Mouse (Mus musculus) CD4-positive, CD25-positive, alpha-beta regulatory T cell (primary cell): ENCODE data around the gene Coro6. TPM values are rescaled to one million over a fixed set of nuclear protein-coding genes. Genes with fewer than 3 reads are reported as not detected.

ENCODE experiments used
- polyA plus RNA-seq: library from polyadenylated mRNA; unstranded; fragments of 100-300 nt; shearing (Covaris generic); gene quantifications from one replicate; pipeline ENCODE4 v1.2.1, GENCODE M21; 2017

The Coro6 gene
- polyA plus RNA-seq: not detected

DNA sequence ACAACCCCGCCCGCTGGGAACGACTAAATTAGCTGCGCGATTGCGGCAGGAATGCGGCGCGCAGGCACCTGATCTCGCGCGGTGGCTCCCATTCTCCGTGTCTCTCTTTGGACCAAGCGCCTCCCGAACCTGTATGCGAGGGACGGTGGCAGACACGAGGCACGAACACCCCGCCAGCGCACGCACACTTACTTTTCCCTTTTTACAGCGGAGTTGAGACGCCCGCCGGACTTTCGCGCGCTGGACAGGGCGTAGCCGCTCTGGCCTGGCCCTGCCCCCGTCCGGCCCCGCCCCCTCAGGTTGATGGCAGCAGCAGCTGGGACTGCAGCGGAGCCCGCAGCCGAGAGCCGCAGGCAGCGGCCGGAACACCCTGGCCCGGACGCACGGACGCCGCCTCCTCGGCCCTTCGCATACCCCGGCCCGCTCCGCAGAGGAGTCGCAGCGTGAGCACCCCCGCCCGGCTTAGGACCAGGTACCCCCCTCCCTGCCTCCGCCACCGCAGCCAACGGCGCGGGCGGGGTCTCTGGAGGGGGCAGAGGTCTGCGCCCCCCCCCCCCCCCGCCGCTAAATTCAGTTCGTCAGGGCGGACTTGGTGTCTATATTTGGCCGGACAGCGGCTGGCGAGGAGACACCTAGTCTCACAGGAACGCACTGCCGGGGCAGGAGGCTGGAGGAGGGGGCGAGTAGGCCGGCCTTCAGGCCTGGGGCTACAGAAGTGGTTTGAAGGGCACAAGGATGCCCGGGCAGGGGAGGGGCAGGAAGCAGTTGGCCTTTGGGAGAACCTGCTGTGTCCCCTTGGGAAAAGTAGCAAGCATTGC, at the start of gene Coro6:
Gene Coro6, plus strand, starts transcription at position 129 of the 818 bp plus-strand sequence.

GRCm38 (mm10) chr11:77489591-77490235, 27.5 kb downstream of the Coro6 start, which contains the start of gene Ankrd13b:
Gene Ankrd13b, minus strand, starts transcription at chr11:77489678.

GRCm38 (mm10) chr11:77493512-77494343, 31.5 kb downstream of the Coro6 start, which contains the start of gene Git1:
Gene Git1, plus strand, starts transcription at chr11:77493562.

GRCm38 (mm10) chr11:77514832-77515636, 52.8 kb downstream of the Coro6 start, which contains the start of gene Abhd15:
Gene Abhd15, plus strand, starts transcription at chr11:77515121.

DNA sequence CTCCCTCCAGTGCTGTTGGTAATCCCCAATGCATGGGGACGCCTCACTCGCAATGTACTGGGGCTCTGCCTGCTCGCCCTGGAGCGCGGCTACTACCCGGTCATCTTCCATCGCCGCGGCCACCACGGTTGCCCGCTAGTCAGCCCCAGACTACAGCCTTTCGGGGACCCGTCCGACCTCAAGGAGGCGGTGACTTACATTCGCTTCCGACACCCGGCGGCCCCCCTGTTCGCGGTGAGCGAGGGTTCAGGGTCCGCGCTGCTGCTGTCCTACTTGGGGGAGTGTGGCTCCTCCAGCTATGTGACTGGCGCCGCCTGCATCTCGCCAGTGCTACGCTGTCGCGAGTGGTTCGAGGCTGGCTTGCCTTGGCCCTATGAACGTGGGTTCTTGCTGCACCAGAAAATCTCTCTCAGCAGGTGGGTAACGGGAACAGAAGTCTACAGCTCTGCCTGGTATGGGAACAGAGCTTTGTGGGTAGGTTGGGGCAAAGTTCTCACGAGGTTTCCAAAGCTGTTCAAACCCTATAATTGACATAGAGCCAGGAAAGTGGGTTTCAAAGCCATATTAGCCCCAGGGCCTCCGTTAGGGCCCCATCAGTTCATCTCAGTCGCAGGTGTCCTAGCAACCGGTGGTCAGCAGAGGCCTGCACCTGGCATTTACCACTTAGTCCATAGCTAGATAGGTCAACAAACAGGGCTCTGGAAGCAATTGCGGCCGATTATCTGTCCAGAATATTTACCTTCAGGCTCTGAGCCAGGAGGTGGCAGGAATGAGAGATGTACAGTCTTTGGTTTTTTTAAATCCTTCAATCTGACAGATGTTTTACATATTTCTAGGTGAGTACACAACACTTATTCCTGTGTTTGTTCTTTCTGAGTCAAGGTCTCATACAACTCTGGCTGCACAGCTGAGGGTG, 53.7 kb downstream of the Coro6 start, which contains the start of gene Trp53i13:
Gene Trp53i13, minus strand, starts transcription at position 344 of the 916 bp plus-strand sequence.

GRCm38 (mm10) chr11:77519043-77519442, 56.8 kb downstream of the Coro6 start, which contains the start of gene Gm10392:
Gene Gm10392, minus strand, starts transcription at chr11:77519198.

Other genes starting within 250 kb of the Coro6 start
- 142 TPM for gene Ssh2, start 246.1 kb upstream of the Coro6 start, polyA plus RNA-seq
- gene Ankrd13b, start 27.3 kb downstream of the Coro6 start, polyA plus RNA-seq: 10.6 TPM
- gene Git1, start 31.2 kb downstream of the Coro6 start, polyA plus RNA-seq: 49.0 TPM
- 0.96 TPM for gene Abhd15, start 52.7 kb downstream of the Coro6 start, polyA plus RNA-seq
- gene Trp53i13, start 53.6 kb downstream of the Coro6 start, polyA plus RNA-seq: 24.6 TPM
- 0.39 TPM for gene Gm10392, start 56.8 kb downstream of the Coro6 start, polyA plus RNA-seq
- gene Taok1, start 145.4 kb downstream of the Coro6 start, polyA plus RNA-seq: 9.7 TPM
- 49.7 TPM for gene Nufip2, start 223.7 kb downstream of the Coro6 start, polyA plus RNA-seq